Mouse (Mus musculus) hindbrain, embryonic 16.5 days (tissue): Measurements from ENCODE around the gene Col1a1. TPM values are rescaled to one million over a fixed set of nuclear protein-coding genes. Genes with fewer than 3 reads are reported as not detected.
"Not testable (repeated sequence)": the region's sequence is repeated elsewhere in the genome, so short reads cannot be mapped to it uniquely, and the experiment has no call there.

Source experiments
- ATAC-seq: fragments of 200-750 bp; cut with Nextera tagmentation; 2 replicates; pipeline ENCODE4 v1.8.0; 2017; ENCODE audit warnings: moderate TSS enrichment, moderate library complexity
- H3K27ac ChIP-seq: fragments of 300-500 bp; sonication (generic); 2 replicates; pipeline ENCODE4 v1.5.1; 2014; ENCODE audit warnings: low read depth, mild to moderate bottlenecking, control low read depth, low read length, moderate library complexity
- H3K27me3 ChIP-seq: fragments of 300-500 bp; sonication (generic); replicated peaks from 2 replicates; pipeline ENCODE4 v1.6.1; 2014; ENCODE audit warnings: low read length; ENCODE audit not compliant: control insufficient read depth, insufficient read depth
- H3K36me3 ChIP-seq: fragments of 300-500 bp; sonication (generic); 2 replicates; pipeline ENCODE4 v1.6.1; 2014; ENCODE audit warnings: mild to moderate bottlenecking, low read length, moderate library complexity, mixed read lengths; ENCODE audit not compliant: control insufficient read depth, insufficient read depth
- H3K4me1 ChIP-seq: fragments of 300-500 bp; sonication (generic); 2 replicates; pipeline ENCODE4 v1.6.1; 2014; ENCODE audit warnings: low read depth, low read length; ENCODE audit not compliant: control insufficient read depth, insufficient read depth
- H3K4me2 ChIP-seq: fragments of 300-500 bp; sonication (generic); 2 replicates; pipeline ENCODE4 v1.6.1; 2014; ENCODE audit warnings: mild to moderate bottlenecking, low read length, control low read depth, moderate library complexity
- H3K4me3 ChIP-seq: fragments of 300-500 bp; sonication (generic); 2 replicates; pipeline ENCODE4 v1.5.1; 2014; ENCODE audit warnings: mild to moderate bottlenecking, low read length, control low read depth, moderate library complexity
- H3K9ac ChIP-seq: fragments of 300-500 bp; sonication (generic); 2 replicates; pipeline ENCODE4 v1.6.1; 2014; ENCODE audit warnings: low read depth, mild to moderate bottlenecking, control low read depth, low read length, moderate library complexity
- H3K9me3 ChIP-seq: fragments of 300-500 bp; sonication (generic); 2 replicates; pipeline ENCODE4 v1.6.1; 2014; ENCODE audit warnings: mild to moderate bottlenecking, low read length, moderate library complexity; ENCODE audit not compliant: control insufficient read depth
- WGBS: fragments of 180-500 bp; shearing (Covaris S2); extraction: QIAGEN DNeasy Blood & Tissue Kit; methylation state at CpG from one replicate; pipeline ENCODE4 v1.1.7; 2014; 5-methylcytosine and 5-hydroxymethylcytosine counted together
- polyA plus RNA-seq: library from polyadenylated mRNA; unstranded; fragments of >200 nt; fragmentation: Nextera tagmentation; extraction: Ambion mirVana; gene quantifications from 2 replicates; pipeline ENCODE4 v1.2.1, GENCODE M21; 2015

Gene Col1a1
- polyA plus RNA-seq, 1 experiment from 2014 or later, result 105 TPM

- no peak for ATAC-seq
- Histone ChIP-seq H3K4me2 (no peak within 1 kb of the TSS), H3K4me3 (no peak within 1 kb of the TSS), H3K36me3 (no peaks in the 10 kb centered on the region), H3K4me1 (no peaks in the 10 kb centered on the region; the same call in 1 of the 2 replicates), H3K27ac (no peak within 1 kb of the TSS), H3K9ac (no peak within 1 kb of the TSS), H3K27me3 (no peaks in the 10 kb centered on the region), H3K9me3 (no peaks in the 10 kb centered on the region)
- 46% methylated on average over 4 of the region's 4 CpGs for WGBS
These were observed 31.4 kb downstream of the Col1a1 start, which contains the start of gene Hils1 for GRCm38 (mm10) chr11:94967419-94967818. TSS of gene Hils1 (plus strand) at chr11:94967593.

GRCm38 (mm10) chr11:94968187-94968586 lies 32.2 kb downstream of the Col1a1 start:
- WGBS, result 61% methylated on average over 7 of the region's 7 CpGs
- no peak overlapping the region for H3K4me3 ChIP-seq
- no peaks in the 10 kb centered on the region for H3K9me3 ChIP-seq
- ATAC-seq, result no peak
- H3K36me3 ChIP-seq, result no peaks in the 10 kb centered on the region
- no peak overlapping the region for H3K4me2 ChIP-seq
- no peak overlapping the region for H3K9ac ChIP-seq
- H3K27ac ChIP-seq, result no peak overlapping the region
- H3K27me3 ChIP-seq, result no peaks in the 10 kb centered on the region
- no peaks in the 10 kb centered on the region; the same call in 1 of the 2 replicates for H3K4me1 ChIP-seq

- H3K9me3 ChIP-seq, H3K9ac ChIP-seq, H3K36me3 ChIP-seq, H3K4me3 ChIP-seq, H3K27ac ChIP-seq, H3K4me2 ChIP-seq, H3K27me3 ChIP-seq, H3K4me1 ChIP-seq, ATAC-seq: not testable (repeated sequence)
- WGBS, result 93% methylated on average over 4 of the region's 4 CpGs
These were observed 33.7 kb downstream of the Col1a1 start for GRCm38 (mm10) chr11:94969709-94970108.

DNA sequence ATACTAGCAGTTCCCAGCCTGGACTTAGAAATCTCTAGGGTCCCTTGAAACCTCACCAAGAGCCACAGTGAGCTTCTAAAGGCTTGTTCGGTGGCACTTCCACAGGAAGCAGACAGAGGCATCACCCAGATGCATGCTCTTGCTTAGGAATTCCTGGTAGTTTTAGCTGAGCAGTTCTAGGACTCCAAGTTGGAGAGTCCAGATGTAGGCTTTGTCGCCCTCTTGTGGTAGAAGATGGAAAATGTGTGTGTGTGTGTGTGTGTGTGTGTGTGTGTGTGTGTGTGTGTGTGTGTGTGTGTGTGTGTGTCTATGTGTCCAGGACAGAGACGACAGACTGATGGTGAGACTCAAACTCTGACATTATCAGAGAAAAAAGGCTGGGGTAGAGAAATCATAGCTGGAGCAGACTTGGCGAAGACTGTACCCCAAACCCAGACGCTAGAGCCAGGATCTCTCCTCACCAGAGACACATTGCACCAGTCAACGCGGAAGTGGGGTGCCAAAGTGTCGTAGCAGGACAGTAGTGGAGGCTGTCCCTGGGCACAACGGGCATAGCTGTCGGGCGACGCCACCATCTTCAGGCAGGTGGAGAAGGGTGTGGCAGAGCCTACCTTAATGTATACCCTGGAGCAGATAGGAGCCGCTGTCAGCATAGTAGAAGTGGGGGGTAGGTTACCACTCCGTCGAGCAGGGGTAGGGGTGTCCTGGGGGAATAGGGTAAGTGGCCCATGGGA lies 34.4 kb downstream of the Col1a1 start:
- Histone ChIP-seq H3K27me3 (no peaks in the 10 kb centered on the region), H3K4me2 (no peak overlapping the region), H3K27ac (no peak overlapping the region), H3K9me3 (no peaks in the 10 kb centered on the region), H3K4me3 (no peak overlapping the region), H3K4me1 (no peaks in the 10 kb centered on the region; the same call in 1 of the 2 replicates), H3K9ac (no peak overlapping the region), H3K36me3 (no peaks in the 10 kb centered on the region)
- whole genome bisulfite sequencing, result 64% methylated on average over 15 of the region's 15 CpGs
- ATAC-seq, result peak; percentile 73; the same call in 1 of the 2 replicates

GRCm38 (mm10) chr11:94971895-94972615 lies 36.0 kb downstream of the Col1a1 start:
- no peak for ATAC-seq
- Histone ChIP-seq H3K27me3 (no peaks in the 10 kb centered on the region), H3K4me1 (no peaks in the 10 kb centered on the region; the same call in 1 of the 2 replicates), H3K9ac (no peak overlapping the region; the same call in 1 of the 2 replicates), H3K36me3 (no peaks in the 10 kb centered on the region), H3K27ac (no peak overlapping the region), H3K4me2 (no peak overlapping the region), H3K4me3 (no peak overlapping the region), H3K9me3 (no peaks in the 10 kb centered on the region)
- WGBS, result 53% methylated on average over 16 of the region's 16 CpGs

DNA sequence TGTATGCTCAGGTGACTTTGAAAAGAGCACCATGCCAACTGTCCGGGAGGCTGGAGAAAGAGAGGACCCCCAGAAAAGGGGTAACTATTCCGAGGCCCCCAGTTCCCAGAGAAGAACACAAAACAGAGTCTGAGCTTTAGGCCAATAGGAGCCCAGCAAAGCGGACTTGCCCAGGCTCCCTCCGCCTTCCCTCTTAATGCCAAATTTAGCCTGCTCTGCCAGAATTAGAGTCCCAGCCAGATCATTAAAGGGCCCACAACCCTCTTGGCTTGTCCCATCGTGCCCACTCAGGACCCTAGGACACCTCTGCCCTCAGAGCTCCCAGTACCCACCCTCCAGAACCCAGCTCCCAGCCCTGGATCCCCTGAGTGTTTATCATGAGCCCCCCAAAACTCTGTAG lies 36.9 kb downstream of the Col1a1 start:
- no peaks in the 10 kb centered on the region for H3K36me3 ChIP-seq
- peaks cover 1% of the 10 kb centered on the region for H3K4me1 ChIP-seq
- H3K9ac ChIP-seq, result no peak overlapping the region
- H3K27me3 ChIP-seq, result no peaks in the 10 kb centered on the region
- no peak overlapping the region for H3K4me2 ChIP-seq
- H3K9me3 ChIP-seq, result no peaks in the 10 kb centered on the region
- H3K4me3 ChIP-seq, result no peak overlapping the region
- no peak overlapping the region for H3K27ac ChIP-seq
- 65% methylated on average over 5 of the region's 5 CpGs for WGBS
- ATAC-seq, result no peak

- H3K4me2 ChIP-seq, result no peak overlapping the region
- H3K27ac ChIP-seq, result no peak overlapping the region
- H3K9me3 ChIP-seq, result no peaks in the 10 kb centered on the region
- no peak overlapping the region for H3K9ac ChIP-seq
- peaks cover 5% of the 10 kb centered on the region for H3K4me1 ChIP-seq
- 31% methylated on average over 4 of the region's 4 CpGs for WGBS
- no peaks in the 10 kb centered on the region for H3K27me3 ChIP-seq
- no peaks in the 10 kb centered on the region for H3K36me3 ChIP-seq
- ATAC-seq, result no peak
- no peak overlapping the region for H3K4me3 ChIP-seq
These were observed 37.3 kb downstream of the Col1a1 start for GRCm38 (mm10) chr11:94973313-94973712.

GRCm38 (mm10) chr11:94974951-94975350 lies 38.9 kb downstream of the Col1a1 start:
- Histone ChIP-seq H3K4me3 (no peak overlapping the region), H3K4me1 (peaks cover 10% of the 10 kb centered on the region), H3K27ac (no peak overlapping the region), H3K9ac (no peak overlapping the region), H3K4me2 (no peak overlapping the region), H3K9me3 (no peaks in the 10 kb centered on the region), H3K36me3 (no peaks in the 10 kb centered on the region), H3K27me3 (no peaks in the 10 kb centered on the region)
- no peak for ATAC-seq
- 79% methylated on average over 2 of the region's 2 CpGs for WGBS

- 77% methylated on average over 5 of the region's 5 CpGs for WGBS
- no peak within 1 kb of the TSS for H3K9ac ChIP-seq
- no peak within 1 kb of the TSS for H3K4me2 ChIP-seq
- H3K27ac ChIP-seq, result no peak within 1 kb of the TSS
- no peaks in the 10 kb centered on the region for H3K9me3 ChIP-seq
- no peak within 1 kb of the TSS for H3K4me3 ChIP-seq
- no peaks in the 10 kb centered on the region for H3K27me3 ChIP-seq
- H3K36me3 ChIP-seq, result no peaks in the 10 kb centered on the region
- no peak for ATAC-seq
- peaks cover 10% of the 10 kb centered on the region for H3K4me1 ChIP-seq
These were observed 40.2 kb downstream of the Col1a1 start, which contains the start of gene Sgca for GRCm38 (mm10) chr11:94976199-94976598. TSS of gene Sgca (minus strand) at chr11:94976327.
